Mouse (Mus musculus): ENCODE results near the gene Bloc1s2.
A peak's percentile ranks its signal among the peaks of the same experiment; 100 is the strongest.

Bloc1s2 gene

GRCm38 (mm10) chr19:44145702-44146567 is at the start of gene Bloc1s2:
Bloc1s2 (minus strand) TSS chr19:44146446.
- peak; percentile 91 to 96 for DNase-seq (ENCODE audit: low spot score in 2 of 2)

- DNase-seq (ENCODE audit: low spot score in 2 of 2), result peak; percentile 52 to 82
Measured at GRCm38 (mm10) chr19:44195138-44195537, 48.9 kb upstream of the Bloc1s2 start.

- DNase-seq (ENCODE audit: low spot score in 2 of 2), result no peak
Measured at GRCm38 (mm10) chr19:44193906-44194305, 47.7 kb upstream of the Bloc1s2 start.

GRCm38 (mm10) chr19:44192342-44192741 is 46.1 kb upstream of the Bloc1s2 start, which contains the start of gene Pkd2l1:
Pkd2l1 (minus strand) TSS chr19:44192442.
- DNase-seq (ENCODE audit: low spot score in 2 of 2), result no peak

GRCm38 (mm10) chr19:44189056-44189455 is 42.8 kb upstream of the Bloc1s2 start:
- DNase-seq (ENCODE audit: low spot score in 2 of 2), result no peak

GRCm38 (mm10) chr19:44183968-44184367 is 37.7 kb upstream of the Bloc1s2 start:
- no peak for DNase-seq (ENCODE audit: low spot score in 2 of 2)

- DNase-seq (ENCODE audit: low spot score in 2 of 2), result no peak
Measured at GRCm38 (mm10) chr19:44180502-44180901, 34.3 kb upstream of the Bloc1s2 start.

- DNase-seq (ENCODE audit: low spot score in 2 of 2), result no peak
Measured at GRCm38 (mm10) chr19:44176741-44177140, 30.5 kb upstream of the Bloc1s2 start.

GRCm38 (mm10) chr19:44174835-44175234 is 28.6 kb upstream of the Bloc1s2 start:
- no peak for DNase-seq (ENCODE audit: low spot score in 2 of 2)

GRCm38 (mm10) chr19:44161515-44161914 is 15.3 kb upstream of the Bloc1s2 start:
- DNase-seq (ENCODE audit: low spot score in 2 of 2), result no peak

- no peak for DNase-seq (ENCODE audit: low spot score in 2 of 2)
Measured at GRCm38 (mm10) chr19:44159386-44159785, 13.1 kb upstream of the Bloc1s2 start.

- DNase-seq (ENCODE audit: low spot score in 2 of 2), result no peak
Measured at GRCm38 (mm10) chr19:44157005-44157404, 10.8 kb upstream of the Bloc1s2 start.

- no peak for DNase-seq (ENCODE audit: low spot score in 2 of 2)
Measured at GRCm38 (mm10) chr19:44153781-44154180, 7.5 kb upstream of the Bloc1s2 start.

GRCm38 (mm10) chr19:44148991-44149390 is 2.7 kb upstream of the Bloc1s2 start:
- no peak for DNase-seq (ENCODE audit: low spot score in 2 of 2)

- DNase-seq (ENCODE audit: low spot score in 2 of 2), result no peak
Measured at GRCm38 (mm10) chr19:44148345-44148744, 2.1 kb upstream of the Bloc1s2 start.

- DNase-seq (ENCODE audit: low spot score in 2 of 2), result no peak
Measured at GRCm38 (mm10) chr19:44146951-44147350, 705 bp upstream of the Bloc1s2 start.

- no peak for DNase-seq (ENCODE audit: low spot score in 2 of 2)
Measured at GRCm38 (mm10) chr19:44146568-44146879, 278 bp upstream of the Bloc1s2 start.

GRCm38 (mm10) chr19:44144366-44144765 is 1.9 kb downstream of the Bloc1s2 start:
- DNase-seq (ENCODE audit: low spot score in 2 of 2), result peak in 1 of 2 experiments; percentile 38

- no peak for DNase-seq (ENCODE audit: low spot score in 2 of 2)
Measured at GRCm38 (mm10) chr19:44135960-44136485, 10.2 kb downstream of the Bloc1s2 start.

GRCm38 (mm10) chr19:44135072-44135959 is 10.9 kb downstream of the Bloc1s2 start, which contains the start of gene Cwf19l1:
Cwf19l1 (minus strand) TSS chr19:44135876.
- peak; percentile 83 to 92 for DNase-seq (ENCODE audit: low spot score in 2 of 2)

- no peak for DNase-seq (ENCODE audit: low spot score in 2 of 2)
Measured at GRCm38 (mm10) chr19:44132917-44133316, 13.3 kb downstream of the Bloc1s2 start.

- DNase-seq (ENCODE audit: low spot score in 2 of 2), result no peak
Measured at GRCm38 (mm10) chr19:44128560-44128959, 17.7 kb downstream of the Bloc1s2 start.
